Mouse (Mus musculus) inflammation-experienced regulatory T-cells, adult 6 months (primary cell): ENCODE measurements around the gene 1700057G04Rik. TPM values are rescaled to one million over a fixed set of nuclear protein-coding genes. Genes with fewer than 3 reads are reported as not detected.

ENCODE experiments used
- ATAC-seq: one replicate; pipeline ENCODE4 v1.8.0; 2017
- polyA plus RNA-seq, 3 experiments: library from polyadenylated mRNA; unstranded; fragments of 100-300 nt; shearing (Covaris generic); gene quantifications; one replicate each; pipeline ENCODE4 v1.2.1; 2017

The 1700057G04Rik gene
- under 1 TPM in 1 of 3 experiments, not detected in 2; 0.50 TPM for polyA plus RNA-seq

DNA sequence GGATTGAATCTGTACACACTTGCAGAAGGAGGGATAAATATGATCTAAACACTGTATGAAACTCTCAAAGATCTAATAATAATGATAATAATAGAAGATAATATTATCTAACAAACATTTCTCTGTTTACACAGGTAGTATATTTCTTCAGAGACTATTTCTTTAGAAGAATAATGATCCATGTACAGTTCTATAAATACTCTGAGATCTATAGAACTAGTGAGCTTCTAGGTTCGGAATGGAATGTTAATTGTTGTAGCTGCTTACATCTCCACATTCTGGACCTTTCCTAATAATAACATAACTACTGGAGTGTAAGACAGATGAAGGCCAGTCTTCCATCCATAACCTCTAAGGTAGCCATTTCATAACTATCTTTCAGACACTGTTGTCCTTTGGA is at the start of gene 1700057G04Rik:
TSS of gene 1700057G04Rik (plus strand) at position 301 of the 400 bp plus-strand sequence.
- ATAC-seq: no peak

DNA sequence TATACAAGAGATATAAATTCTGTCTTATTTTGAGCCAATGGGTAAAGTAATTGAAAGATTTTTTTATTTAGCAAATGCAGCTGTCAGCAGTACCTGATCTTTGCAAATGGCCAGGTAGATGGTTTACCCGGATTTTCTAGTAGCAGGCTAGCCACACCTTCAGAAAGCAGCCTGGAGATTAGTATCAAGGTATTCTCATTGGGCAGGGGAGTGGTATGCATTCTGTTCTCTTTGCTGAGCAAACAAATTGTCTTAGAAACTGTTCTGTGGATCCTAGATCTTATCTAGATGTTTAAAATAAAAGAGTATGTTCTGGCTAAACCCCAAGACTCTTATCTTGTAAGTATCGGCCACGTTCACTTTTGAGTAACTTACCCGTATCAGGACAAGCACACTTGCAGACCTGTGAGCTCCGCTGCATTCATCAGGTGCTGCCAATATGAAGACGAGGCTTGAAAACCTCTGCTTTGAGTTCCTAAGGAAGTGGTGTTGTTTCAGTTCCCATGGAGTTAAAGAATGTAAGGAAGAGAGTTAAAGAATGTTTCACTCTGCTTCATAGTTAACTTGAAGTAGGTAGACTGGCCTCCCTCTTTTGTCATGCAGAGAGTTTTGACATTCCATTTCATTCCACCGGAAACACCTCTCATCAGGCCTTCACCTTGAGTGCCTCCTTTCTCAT is 48.6 kb upstream of the 1700057G04Rik start:
- no peak for ATAC-seq

DNA sequence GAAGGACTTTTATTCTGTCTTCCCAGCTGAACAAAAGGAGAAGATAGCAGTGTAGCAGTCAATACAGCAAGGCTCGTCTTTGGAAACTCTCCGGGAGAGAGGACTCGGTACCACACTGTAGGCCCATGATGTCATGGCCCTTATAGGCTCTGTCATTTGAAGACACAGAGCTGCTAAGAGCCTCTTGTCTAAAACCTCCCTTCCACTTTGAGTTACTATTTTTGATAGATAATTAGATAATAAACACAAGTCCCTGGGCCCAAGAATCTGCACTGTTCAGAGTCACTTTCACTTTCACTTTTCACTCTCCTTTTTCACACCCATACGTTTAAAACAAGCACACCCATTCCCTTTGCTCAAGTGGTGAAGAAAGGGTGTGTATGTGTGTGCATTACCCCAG is 43.5 kb upstream of the 1700057G04Rik start:
- peak; percentile 92 for ATAC-seq

DNA sequence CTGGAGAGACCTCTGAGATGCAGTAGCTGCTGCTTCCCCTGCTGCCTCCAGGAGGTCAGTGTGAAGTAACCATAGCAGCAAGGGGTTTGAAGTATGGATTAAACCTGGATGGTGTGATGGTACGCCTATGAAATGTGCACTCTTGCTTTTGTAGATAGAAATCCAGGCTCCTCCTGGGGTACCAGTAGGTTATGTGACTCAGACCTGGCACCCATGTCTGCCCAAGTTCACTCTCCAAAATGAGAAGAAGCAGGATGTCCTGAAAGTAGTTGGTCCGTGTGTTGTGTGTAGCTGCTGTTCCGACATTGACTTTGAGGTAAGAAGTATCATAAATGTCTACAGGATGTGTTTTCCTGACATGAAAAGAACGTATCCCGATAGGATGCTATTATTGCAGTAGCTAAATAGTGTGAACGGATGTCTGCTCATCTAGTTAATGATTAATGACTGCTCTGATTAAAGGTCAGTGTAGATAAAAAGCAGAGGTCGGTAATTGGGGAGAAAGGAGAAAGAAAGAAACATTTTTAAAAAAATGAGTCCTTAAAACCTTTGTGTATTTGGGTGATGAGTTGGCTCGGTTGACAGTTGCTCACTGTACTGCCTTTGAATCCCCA is 42.5 kb upstream of the 1700057G04Rik start:
- no peak for ATAC-seq

DNA sequence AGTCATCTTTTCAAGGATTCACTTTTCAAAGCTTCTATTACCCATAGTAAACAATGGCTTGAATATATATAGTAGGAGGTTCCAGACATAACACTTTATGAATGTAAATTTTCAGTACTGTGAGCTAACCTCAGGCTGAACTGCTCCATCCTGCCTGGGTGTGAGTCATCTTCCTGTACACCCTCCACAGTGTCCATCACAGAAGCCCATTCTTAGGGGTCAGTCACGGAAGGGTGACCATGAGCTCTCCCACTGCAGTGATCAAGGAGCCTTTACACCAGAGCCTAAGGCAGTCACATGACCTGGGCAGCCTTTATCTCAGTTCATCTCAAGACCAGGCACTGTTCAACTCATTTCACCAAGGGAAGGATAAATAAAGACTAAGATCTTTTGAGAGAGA is 41.4 kb upstream of the 1700057G04Rik start:
- no peak for ATAC-seq

DNA sequence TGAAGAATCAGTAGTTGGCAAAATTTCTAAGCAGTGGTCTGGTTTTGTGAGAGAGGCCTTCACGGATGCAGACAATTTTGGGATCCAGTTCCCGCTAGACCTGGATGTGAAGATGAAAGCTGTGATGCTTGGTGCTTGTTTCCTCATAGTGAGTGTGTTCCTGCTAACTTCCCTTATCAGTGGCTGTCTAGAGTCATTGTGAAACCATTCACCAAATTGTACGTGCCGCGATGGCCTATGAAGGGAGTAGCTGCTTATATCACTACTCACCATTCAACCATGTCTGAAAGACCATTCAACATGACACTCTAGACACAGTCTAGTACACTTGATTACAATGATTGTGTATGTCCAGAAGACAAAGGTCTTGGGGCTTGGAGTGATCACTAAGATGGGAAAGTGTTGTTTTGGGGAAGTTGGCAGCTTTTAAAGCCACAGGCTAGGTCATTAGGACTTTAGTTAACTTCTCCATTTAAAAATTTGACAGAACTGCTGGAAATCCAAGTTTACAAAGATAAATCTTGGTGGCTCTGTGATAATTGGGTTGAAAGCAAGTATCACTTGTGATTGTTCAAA is 39.3 kb upstream of the 1700057G04Rik start:
- ATAC-seq: no peak

DNA sequence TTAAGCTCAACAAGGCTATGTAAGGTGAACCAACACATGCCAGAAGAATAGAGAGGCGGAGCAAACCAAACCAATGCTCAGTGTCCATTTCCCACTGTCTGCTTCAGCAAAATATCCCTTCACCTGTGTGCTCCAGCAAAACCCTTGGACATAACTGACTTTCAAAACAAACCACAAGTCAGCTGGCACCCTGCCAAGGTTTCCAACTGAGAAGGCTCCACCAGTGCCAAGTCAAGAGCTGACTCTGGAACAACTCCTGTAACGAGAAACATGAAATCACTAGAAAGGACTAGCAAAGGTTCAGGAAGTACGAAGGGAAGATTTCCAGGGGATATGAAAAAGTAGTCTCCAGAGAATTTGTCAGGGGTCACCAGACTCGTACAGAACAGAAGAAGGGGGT is 38.2 kb upstream of the 1700057G04Rik start:
- no peak for ATAC-seq

DNA sequence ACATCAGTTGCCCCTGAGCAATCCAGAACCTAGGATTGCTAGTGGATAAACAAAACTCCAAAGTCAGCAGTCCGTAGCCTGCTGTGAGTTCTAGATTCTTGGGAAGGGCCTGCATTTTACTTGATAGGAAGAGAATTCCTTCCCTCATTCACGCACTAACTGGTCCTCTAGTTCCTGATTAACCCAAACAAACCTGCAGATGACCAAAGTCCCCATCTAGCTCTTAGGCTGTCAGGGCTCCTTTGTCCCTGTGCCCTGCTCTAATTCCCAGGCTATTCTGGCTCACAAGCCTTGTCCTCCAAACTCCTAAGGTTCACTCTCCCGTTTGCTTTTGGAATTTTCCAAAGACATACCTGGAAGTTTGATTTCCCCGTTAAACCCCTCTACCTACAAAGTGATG is 36.5 kb upstream of the 1700057G04Rik start:
- ATAC-seq: no peak

DNA sequence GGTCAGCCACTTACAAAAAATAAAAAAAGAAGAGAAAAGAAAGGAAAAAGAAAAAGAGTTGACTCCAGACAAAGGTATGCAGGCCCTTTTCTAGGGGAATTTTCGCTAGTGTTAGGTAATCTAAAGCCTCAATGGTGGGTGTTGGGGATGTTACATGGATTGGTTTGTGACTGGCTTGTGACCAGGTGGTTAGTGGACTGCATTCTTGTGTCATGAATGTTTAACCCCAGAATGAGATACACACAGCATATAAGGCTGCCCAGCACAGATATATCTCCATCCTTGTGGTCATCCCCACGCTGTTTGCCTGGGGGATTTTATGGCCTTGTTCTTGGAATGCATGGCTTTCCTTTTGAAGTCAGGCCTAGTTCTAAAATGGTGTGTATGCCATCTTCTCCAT is 35.9 kb upstream of the 1700057G04Rik start:
- ATAC-seq: no peak

DNA sequence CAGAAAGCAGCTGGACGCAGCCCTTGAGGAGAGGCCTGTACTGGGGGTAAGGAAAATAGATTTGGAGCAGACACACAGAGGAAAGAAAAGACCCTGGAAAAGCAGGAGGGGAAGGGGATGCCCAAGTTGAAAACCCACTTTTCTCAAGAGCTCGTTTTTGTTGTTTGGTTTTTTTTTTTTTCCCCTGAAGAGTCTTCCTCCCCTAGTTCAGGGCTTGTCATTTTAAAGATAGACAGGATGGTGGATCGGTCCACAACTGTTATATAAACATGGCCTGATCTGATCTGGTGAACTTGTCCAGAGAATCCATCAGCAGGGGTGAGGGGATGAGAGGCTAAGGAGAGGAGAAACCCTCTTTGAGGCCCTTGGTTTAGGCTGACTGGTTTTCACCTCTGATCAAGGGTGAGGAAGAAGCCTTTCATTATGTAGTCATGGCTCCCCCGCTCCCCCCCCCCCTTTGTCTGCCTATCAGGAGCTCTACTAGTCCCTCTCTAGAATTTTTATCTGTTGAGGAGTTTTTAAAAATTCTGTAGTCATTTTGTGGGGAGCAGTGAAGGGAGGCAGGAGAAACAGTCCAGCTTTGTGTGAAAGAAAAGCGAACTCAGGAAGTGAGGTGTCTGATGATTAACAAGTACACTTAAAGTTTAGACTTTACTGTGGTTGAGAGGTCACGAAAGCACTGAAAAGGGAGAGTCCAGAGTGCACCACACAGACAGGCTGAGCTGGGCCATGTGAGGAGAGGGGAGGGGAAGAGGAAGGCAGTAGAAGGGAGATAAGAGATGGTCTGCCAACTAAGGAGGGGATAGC is 35.0 kb upstream of the 1700057G04Rik start:
- peak; percentile 92 for ATAC-seq

DNA sequence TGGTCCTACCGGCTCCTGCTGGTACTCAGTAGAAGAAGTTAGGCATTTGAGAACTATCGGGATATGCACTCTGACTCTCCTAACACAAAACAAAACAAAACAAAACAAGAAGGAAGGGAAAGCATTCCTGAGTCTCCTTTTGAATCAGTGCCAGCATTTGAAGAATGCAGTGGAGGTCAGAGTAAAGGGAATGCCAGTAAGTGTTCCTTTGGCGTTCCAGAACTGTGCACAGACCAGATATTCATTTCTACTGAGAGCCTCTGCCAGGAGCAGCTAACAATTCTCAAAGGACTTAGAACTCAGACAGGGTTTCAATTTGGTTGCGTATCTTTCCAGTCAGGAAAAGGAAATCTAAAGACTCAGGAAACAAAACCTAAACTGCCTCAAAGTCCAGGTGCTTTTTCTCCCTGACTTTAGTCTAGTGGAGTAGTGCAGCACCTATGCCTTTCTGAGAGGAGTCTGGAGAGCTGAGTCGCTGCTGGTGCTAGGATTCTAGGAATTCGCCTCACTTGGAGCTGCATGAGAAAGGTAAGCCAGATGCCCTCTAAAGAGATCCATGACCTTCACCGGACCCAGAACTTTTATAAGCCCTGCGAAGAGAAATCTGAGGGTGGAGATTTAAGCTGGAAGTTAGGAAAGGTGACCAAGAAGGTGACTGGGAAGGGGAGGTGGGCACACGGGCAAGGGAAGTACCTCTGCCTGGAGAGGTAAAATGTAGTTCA is 33.5 kb upstream of the 1700057G04Rik start, which contains the start of gene Plscr2:
TSS of gene Plscr2 (plus strand) at position 117 of the 722 bp plus-strand sequence.
- no peak for ATAC-seq

DNA sequence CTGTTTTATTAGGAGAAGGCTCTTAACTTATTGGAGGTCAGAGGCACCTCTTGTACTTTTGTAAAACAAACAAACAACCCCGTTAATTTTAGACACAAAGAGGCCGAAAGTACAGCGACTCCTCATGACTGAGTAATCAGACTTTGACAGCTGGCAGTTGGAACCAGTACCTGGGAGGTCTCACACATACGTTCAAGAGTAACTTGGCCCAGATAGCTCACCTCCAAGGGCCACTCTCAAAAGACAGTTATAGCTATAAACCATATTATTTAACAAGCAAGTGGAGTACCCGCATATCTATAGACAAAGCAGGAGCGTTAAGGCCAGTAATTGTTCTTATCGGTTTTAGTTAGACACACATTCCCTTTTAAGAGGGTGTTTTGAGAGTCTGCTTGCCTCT is 32.8 kb upstream of the 1700057G04Rik start:
- ATAC-seq: no peak

DNA sequence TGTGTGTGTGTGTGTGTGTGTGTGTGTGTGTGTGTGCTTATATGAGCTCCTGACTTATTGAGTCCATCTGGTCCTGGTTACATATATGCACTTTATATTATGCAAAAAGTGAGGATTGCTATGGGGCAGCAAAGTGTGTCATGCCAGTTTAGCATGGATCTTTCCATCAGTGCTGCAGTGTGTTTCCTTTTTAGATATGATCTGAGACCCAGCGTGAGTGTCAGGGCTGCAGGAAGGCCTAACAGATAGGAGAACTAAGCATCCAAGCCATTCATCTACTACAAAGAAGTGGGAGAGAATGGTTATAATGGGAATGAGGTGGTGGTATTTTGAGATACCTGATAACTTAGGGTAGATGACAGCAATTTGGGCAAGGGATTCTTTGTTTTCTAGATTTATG is 29.1 kb upstream of the 1700057G04Rik start:
- ATAC-seq: no peak

DNA sequence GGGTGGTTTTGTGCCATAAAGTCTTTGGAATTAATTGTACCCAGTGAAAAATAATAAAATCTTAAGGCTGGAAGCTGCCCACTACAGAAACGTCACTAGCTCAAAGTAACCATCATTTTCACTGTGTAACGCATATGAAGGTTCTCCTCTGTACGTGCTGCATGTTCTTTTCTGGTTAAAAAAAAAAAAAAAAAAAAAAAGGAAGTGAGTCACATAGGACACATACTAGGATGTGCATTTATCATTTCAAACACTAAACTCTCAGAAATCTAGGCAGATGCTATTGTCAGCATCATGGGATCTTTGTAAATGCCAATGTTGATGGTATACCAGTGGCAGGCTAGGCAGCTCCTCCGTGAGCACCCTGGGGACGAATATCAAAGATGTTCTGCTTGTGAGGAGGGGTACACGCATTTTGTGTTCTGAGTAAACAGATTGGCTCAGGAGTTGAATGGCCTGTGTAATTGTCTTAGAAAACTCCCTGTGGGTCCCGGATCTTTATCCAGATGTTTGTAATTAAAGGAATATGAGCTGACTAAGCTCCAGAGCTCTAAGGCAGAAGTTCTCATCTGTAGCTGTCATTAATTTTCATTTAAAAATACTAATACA is 26.5 kb upstream of the 1700057G04Rik start:
- ATAC-seq: no peak

DNA sequence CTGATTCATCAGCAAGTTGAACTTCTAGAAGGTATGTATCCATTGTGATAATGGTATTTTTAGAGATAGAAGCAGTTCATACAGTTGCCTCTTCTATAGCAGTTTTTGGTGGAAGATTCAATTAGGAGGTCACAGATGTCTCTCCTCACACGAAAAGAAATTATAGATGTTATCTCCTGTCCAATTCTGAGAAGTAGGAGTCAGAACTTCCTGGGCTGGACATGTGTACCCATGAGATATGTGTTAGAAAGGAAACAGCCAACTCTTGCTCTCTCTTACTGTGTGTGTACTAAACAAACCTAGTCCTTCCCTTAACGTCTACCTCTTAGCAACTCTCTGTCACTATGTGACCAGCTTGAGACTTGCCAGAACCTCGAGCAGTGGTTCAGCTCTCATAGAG is 19.5 kb upstream of the 1700057G04Rik start:
- no peak for ATAC-seq

DNA sequence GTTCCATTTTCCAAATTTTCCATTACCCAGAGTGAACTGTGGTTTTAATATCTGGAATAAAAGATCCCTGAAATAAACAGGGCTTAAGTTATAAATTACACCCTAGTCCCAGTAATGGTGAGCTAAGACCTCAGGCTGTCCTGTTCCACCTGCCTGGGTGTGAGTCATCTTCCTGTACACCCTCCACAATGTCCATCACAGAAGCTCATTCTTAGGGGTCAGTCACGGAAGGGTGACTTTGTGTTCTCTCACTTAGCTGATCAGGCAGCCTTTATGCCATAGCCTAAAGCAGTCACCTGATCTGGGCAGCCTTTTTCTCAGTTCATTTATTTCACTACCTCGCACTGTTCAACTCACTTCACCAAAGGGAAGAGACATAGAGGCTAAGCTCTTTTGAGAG is 17.0 kb upstream of the 1700057G04Rik start:
- no peak for ATAC-seq

DNA sequence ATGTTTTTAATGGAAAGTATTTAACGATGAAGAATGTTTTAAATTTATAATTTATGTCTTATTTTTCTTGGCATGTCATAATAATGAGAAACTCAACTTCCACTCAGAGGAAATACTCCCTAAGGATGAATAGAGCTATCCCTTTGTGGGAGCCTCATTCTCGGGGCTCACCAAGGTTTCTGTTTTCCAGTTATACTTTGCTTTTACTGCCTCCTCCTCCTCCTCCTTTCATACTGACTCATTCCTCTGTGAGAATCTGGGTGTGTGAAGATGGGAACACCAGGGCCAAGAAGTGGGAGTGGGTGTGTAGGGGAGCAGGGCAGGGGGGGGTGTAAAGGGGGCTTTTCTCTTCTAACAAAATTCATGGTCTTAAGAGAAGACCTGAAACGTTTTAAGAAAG is 16.3 kb upstream of the 1700057G04Rik start:
- ATAC-seq: no peak

DNA sequence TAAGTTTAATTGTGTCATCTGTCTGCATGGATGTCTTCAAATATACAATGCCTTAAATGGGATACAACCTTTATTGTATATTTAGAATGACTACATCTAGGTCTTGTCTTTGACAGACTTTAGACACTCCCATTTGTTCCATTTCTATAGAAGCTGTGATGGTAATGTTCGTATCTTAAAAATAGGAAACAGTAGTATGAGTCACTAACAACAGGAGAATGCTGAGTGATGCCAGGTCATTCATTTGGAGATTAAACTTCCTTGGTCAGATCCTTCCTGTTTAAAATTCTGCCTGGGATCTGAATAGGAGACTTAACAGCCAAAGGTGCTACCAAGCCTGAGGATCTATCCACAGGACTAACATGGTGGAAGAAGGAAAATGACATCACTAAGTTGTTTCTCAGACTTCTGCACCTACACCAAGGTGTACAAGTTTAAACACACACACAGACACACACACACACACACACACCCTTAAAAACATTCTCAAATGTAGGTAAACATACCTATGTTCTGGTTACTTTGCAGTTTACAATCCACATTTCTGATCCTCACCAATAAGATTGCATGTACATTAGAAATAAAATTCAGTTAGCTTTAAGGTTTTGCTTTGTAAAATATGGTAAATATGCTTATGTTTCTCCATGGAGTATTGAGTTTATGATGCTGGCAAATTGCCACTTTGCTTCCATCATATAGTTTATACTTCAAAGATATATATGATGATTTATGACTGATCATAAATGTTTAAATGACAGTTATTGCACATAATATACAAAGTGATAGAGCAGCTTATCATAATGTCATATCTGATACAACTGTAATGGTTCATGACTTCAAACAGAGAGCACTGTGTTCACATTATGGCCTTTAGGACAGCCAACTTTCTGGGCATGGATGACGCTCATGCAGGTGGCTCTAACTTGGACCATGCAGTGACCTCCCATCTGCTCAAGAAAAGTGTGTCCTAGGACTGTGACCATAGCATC is 15.3 kb upstream of the 1700057G04Rik start:
- ATAC-seq: no peak

DNA sequence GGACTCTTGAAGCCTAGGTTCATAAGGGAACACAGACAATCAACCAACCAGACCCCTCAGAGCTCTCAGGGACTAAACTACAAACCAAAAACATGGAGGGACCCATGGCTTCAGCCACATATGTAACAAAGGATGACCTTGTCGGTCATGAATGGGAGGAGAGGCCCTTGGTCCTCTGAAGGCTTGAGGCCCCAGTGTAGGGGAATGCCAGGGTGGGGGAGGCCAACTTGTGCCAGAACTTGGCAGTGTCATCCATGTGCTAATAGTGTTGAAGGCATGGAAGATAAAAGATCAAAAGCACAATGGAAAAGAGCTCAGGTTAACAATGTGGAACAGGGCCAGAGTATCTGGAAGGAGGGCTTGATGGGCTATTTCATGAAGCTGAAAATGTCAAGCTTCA is 10.9 kb upstream of the 1700057G04Rik start:
- ATAC-seq: no peak

DNA sequence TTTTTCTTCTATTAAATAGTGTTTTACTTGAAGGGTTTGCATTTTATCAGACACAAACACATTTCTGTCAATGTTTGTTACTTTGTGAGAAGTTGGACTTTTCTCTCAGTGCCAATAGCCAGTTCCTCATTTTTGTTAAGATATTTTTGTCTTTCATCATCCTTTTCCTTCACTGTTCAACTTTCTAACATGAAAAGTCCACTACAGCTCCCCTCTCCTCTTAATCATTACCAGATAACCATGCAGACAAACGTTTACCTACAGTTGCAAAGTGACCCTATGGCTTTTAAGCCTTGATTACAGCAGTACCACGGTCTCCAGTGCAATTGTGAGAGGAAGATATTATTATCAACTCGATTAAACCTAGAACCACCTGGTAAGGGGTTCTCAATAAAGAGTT is 8.0 kb upstream of the 1700057G04Rik start:
- ATAC-seq: no peak

DNA sequence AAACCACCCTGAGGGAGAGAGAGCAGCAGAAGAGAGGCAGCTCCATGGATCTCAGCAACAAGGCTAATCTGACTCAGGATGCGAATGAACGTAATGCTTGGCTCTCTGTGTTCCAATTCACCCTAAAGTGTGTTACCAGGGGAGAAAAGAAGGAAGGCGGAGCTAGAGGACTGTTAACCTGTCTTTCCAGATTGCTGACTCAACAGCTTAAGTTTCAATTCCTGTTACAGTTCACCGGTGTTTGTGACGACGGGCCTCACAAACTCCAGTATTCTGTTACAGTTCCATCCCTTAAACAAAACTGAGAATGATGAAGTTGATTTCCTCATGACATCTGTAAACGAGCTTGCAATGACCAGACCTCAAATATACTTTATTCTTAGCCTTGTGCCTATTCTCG is 4.1 kb upstream of the 1700057G04Rik start:
- peak; percentile 68 for ATAC-seq
